Mouse (Mus musculus) forebrain, embryonic 12.5 days (tissue): ENCODE measurements around the gene Ankrd9. TPM values are rescaled to one million over a fixed set of nuclear protein-coding genes. Genes with fewer than 3 reads are reported as not detected.

Source experiments
- ATAC-seq: fragments of 200-750 bp; cut with Nextera tagmentation; 2 replicates; pipeline ENCODE4 v1.8.0; 2017; ENCODE audit warnings: moderate TSS enrichment; ENCODE audit not compliant: low FRiP score
- H3K27ac ChIP-seq: fragments of 300-500 bp; sonication (generic); 2 replicates; pipeline ENCODE4 v1.5.1; 2016; ENCODE audit warnings: mild to moderate bottlenecking
- H3K27me3 ChIP-seq: fragments of 300-500 bp; sonication (generic); 2 replicates; pipeline ENCODE4 v1.6.1; 2016; ENCODE audit warnings: mild to moderate bottlenecking
- H3K36me3 ChIP-seq: fragments of 300-500 bp; sonication (generic); replicated peaks from 2 replicates; pipeline ENCODE4 v1.6.1; 2016; ENCODE audit warnings: mild to moderate bottlenecking
- H3K4me1 ChIP-seq: fragments of 300-500 bp; sonication (generic); 2 replicates; pipeline ENCODE4 v1.6.1; 2016
- H3K4me2 ChIP-seq: fragments of 300-500 bp; sonication (generic); 2 replicates; pipeline ENCODE4 v1.6.1; 2016; ENCODE audit warnings: mild to moderate bottlenecking, moderate library complexity
- H3K4me3 ChIP-seq: fragments of 300-500 bp; sonication (generic); replicated peaks from 2 replicates; pipeline ENCODE4 v1.5.1; 2016; ENCODE audit warnings: mild to moderate bottlenecking
- H3K9ac ChIP-seq: fragments of 300-500 bp; sonication (generic); 2 replicates; pipeline ENCODE4 v1.6.1; 2016; ENCODE audit warnings: mild to moderate bottlenecking
- H3K9me3 ChIP-seq: fragments of 300-500 bp; sonication (generic); 2 replicates; pipeline ENCODE4 v1.6.1; 2016
- WGBS: fragments of 180-500 bp; shearing (Covaris S2); methylation state at CpG from one replicate; pipeline ENCODE4 v1.1.7; 2016; 5-methylcytosine and 5-hydroxymethylcytosine counted together
- polyA plus RNA-seq: library from polyadenylated mRNA; unstranded; fragments of >200 nt; fragmentation: Nextera tagmentation; extraction: Ambion mirVana; gene quantifications from 2 replicates; pipeline ENCODE4 v1.2.1, GENCODE M21; 2016

The Ankrd9 gene
- polyA plus RNA-seq, 1 experiment from 2014 or later: 15.0 TPM

- Histone ChIP-seq H3K27me3 (no peaks in the 10 kb centered on the region), H3K27ac (no peak overlapping the region), H3K36me3 (peaks cover 63% of the 10 kb centered on the region), H3K4me3 (no peak overlapping the region), H3K9me3 (no peaks in the 10 kb centered on the region), H3K9ac (no peak overlapping the region), H3K4me2 (no peak overlapping the region), H3K4me1 (peaks cover 11% of the 10 kb centered on the region)
- no peak for ATAC-seq
- WGBS: 93% methylated on average over 7 of the region's 7 CpGs
These were observed 4.5 kb downstream of the Ankrd9 start for GRCm38 (mm10) chr12:110974295-110974694.

GRCm38 (mm10) chr12:110973829-110974228 lies 5.0 kb downstream of the Ankrd9 start:
- Histone ChIP-seq H3K4me2 (no peak overlapping the region), H3K36me3 (peaks cover 68% of the 10 kb centered on the region), H3K9me3 (no peaks in the 10 kb centered on the region), H3K4me1 (peaks cover 10% of the 10 kb centered on the region), H3K4me3 (no peak overlapping the region), H3K27me3 (no peaks in the 10 kb centered on the region), H3K9ac (no peak overlapping the region), H3K27ac (no peak overlapping the region)
- 94% methylated on average over 4 of the region's 4 CpGs for WGBS
- no peak for ATAC-seq

- H3K4me3 ChIP-seq: no peak overlapping the region
- no peaks in the 10 kb centered on the region for H3K27me3 ChIP-seq
- H3K4me2 ChIP-seq: no peak overlapping the region
- WGBS: 93% methylated on average over 5 of the region's 5 CpGs
- H3K4me1 ChIP-seq: no peaks in the 10 kb centered on the region
- no peak overlapping the region for H3K27ac ChIP-seq
- no peak overlapping the region for H3K9ac ChIP-seq
- H3K9me3 ChIP-seq: no peaks in the 10 kb centered on the region
- no peak for ATAC-seq
- H3K36me3 ChIP-seq: peaks cover 76% of the 10 kb centered on the region
These were observed 6.9 kb downstream of the Ankrd9 start for GRCm38 (mm10) chr12:110971972-110972371.

- Histone ChIP-seq H3K4me3 (no peak overlapping the region), H3K4me2 (no peak overlapping the region), H3K36me3 (peaks cover 60% of the 10 kb centered on the region), H3K27ac (no peak overlapping the region), H3K9ac (no peak overlapping the region), H3K4me1 (no peaks in the 10 kb centered on the region), H3K9me3 (no peaks in the 10 kb centered on the region), H3K27me3 (no peaks in the 10 kb centered on the region)
- ATAC-seq: no peak
- 95% methylated on average over 5 of the region's 5 CpGs for WGBS
These were observed 8.4 kb downstream of the Ankrd9 start for GRCm38 (mm10) chr12:110970408-110970807.

- Histone ChIP-seq H3K4me1 (no peaks in the 10 kb centered on the region), H3K9ac (no peak overlapping the region), H3K27ac (no peak overlapping the region), H3K36me3 (peaks cover 35% of the 10 kb centered on the region), H3K4me3 (no peak overlapping the region), H3K9me3 (no peaks in the 10 kb centered on the region), H3K4me2 (no peak overlapping the region), H3K27me3 (no peaks in the 10 kb centered on the region)
- WGBS: 78% methylated on average over 2 of the region's 2 CpGs
- no peak for ATAC-seq
These were observed 11.7 kb downstream of the Ankrd9 start for GRCm38 (mm10) chr12:110967146-110967545.

GRCm38 (mm10) chr12:110966079-110966478 lies 12.8 kb downstream of the Ankrd9 start:
- H3K36me3 ChIP-seq: peaks cover 38% of the 10 kb centered on the region
- H3K4me3 ChIP-seq: no peak overlapping the region
- no peak overlapping the region for H3K27ac ChIP-seq
- no peak overlapping the region for H3K4me2 ChIP-seq
- 91% methylated on average over 4 of the region's 4 CpGs for WGBS
- no peaks in the 10 kb centered on the region for H3K9me3 ChIP-seq
- ATAC-seq: no peak
- H3K4me1 ChIP-seq: no peaks in the 10 kb centered on the region
- H3K9ac ChIP-seq: no peak overlapping the region
- H3K27me3 ChIP-seq: no peaks in the 10 kb centered on the region

GRCm38 (mm10) chr12:110965500-110965899 lies 13.3 kb downstream of the Ankrd9 start:
- Histone ChIP-seq H3K9ac (no peak overlapping the region), H3K4me2 (no peak overlapping the region), H3K27me3 (no peaks in the 10 kb centered on the region), H3K36me3 (peaks cover 37% of the 10 kb centered on the region), H3K4me1 (no peaks in the 10 kb centered on the region), H3K27ac (no peak overlapping the region), H3K4me3 (no peak overlapping the region), H3K9me3 (no peaks in the 10 kb centered on the region)
- WGBS: 92% methylated on average over 3 of the region's 3 CpGs
- ATAC-seq: no peak

- Histone ChIP-seq H3K9ac (no peak overlapping the region), H3K27me3 (no peaks in the 10 kb centered on the region), H3K9me3 (no peaks in the 10 kb centered on the region), H3K4me3 (no peak overlapping the region), H3K36me3 (peaks cover 22% of the 10 kb centered on the region), H3K4me1 (no peaks in the 10 kb centered on the region), H3K27ac (no peak overlapping the region), H3K4me2 (no peak overlapping the region)
- WGBS: 88% methylated on average over 2 of the region's 2 CpGs
- no peak for ATAC-seq
These were observed 16.9 kb downstream of the Ankrd9 start for GRCm38 (mm10) chr12:110961973-110962372.

GRCm38 (mm10) chr12:110954351-110954991 lies 24.4 kb downstream of the Ankrd9 start:
- Histone ChIP-seq H3K4me3 (no peak overlapping the region), H3K9ac (no peak overlapping the region), H3K27me3 (no peaks in the 10 kb centered on the region), H3K36me3 (peaks cover 35% of the 10 kb centered on the region), H3K9me3 (no peaks in the 10 kb centered on the region), H3K4me1 (no peaks in the 10 kb centered on the region), H3K27ac (no peak overlapping the region), H3K4me2 (no peak overlapping the region)
- ATAC-seq: no peak
- WGBS: 90% methylated on average over 4 of the region's 4 CpGs

- H3K9ac ChIP-seq: no peak overlapping the region
- H3K27me3 ChIP-seq: no peaks in the 10 kb centered on the region
- H3K4me1 ChIP-seq: no peaks in the 10 kb centered on the region
- peaks cover 35% of the 10 kb centered on the region for H3K36me3 ChIP-seq
- WGBS: 90% methylated on average over 2 of the region's 2 CpGs
- no peak overlapping the region for H3K27ac ChIP-seq
- no peaks in the 10 kb centered on the region for H3K9me3 ChIP-seq
- no peak for ATAC-seq
- no peak overlapping the region for H3K4me3 ChIP-seq
- no peak overlapping the region for H3K4me2 ChIP-seq
These were observed 24.9 kb downstream of the Ankrd9 start for GRCm38 (mm10) chr12:110953900-110954299.

- ATAC-seq: no peak
- no peak overlapping the region for H3K4me3 ChIP-seq
- 85% methylated on average over 3 of the region's 3 CpGs for WGBS
These were observed 25.4 kb downstream of the Ankrd9 start for GRCm38 (mm10) chr12:110953443-110953842.

GRCm38 (mm10) chr12:110952628-110953385 lies 26.0 kb downstream of the Ankrd9 start:
- no peak for ATAC-seq
- Histone ChIP-seq H3K27ac (no peak overlapping the region), H3K4me3 (no peak overlapping the region), H3K27me3 (no peaks in the 10 kb centered on the region), H3K4me1 (no peaks in the 10 kb centered on the region), H3K36me3 (peaks cover 41% of the 10 kb centered on the region), H3K4me2 (no peak overlapping the region), H3K9ac (no peak overlapping the region), H3K9me3 (no peaks in the 10 kb centered on the region)
- 89% methylated on average over 6 of the region's 6 CpGs for WGBS

More at GRCm38 (mm10) chr12:110953443-110953842, 25.4 kb downstream of the Ankrd9 start:
- H3K4me1 ChIP-seq: no peaks in the 10 kb centered on the region
- H3K27me3 ChIP-seq: no peaks in the 10 kb centered on the region
- no peak overlapping the region for H3K4me2 ChIP-seq
- no peak overlapping the region for H3K27ac ChIP-seq
- no peak overlapping the region for H3K9ac ChIP-seq
- H3K36me3 ChIP-seq: peaks cover 38% of the 10 kb centered on the region
- no peaks in the 10 kb centered on the region for H3K9me3 ChIP-seq

GRCm38 (mm10) chr12:110951236-110951635 lies 27.6 kb downstream of the Ankrd9 start:
- Histone ChIP-seq H3K9ac (no peak overlapping the region), H3K27ac (no peak overlapping the region), H3K27me3 (no peaks in the 10 kb centered on the region), H3K9me3 (no peaks in the 10 kb centered on the region), H3K4me3 (no peak overlapping the region), H3K4me1 (no peaks in the 10 kb centered on the region), H3K4me2 (no peak overlapping the region), H3K36me3 (peaks cover 46% of the 10 kb centered on the region)
- 82% methylated on average over 7 of the region's 7 CpGs for WGBS
- ATAC-seq: no peak
